Mouse (Mus musculus) adrenal gland, postnatal 36 days (tissue): ENCODE data around the gene Zfp36l1. TPM values are rescaled to one million over a fixed set of nuclear protein-coding genes. Genes with fewer than 3 reads are reported as not detected.

Source experiments
- DNase-seq, 2 experiments: peaks; one replicate each; pipeline ENCODE4 v3.0.0; 2021; ENCODE audit warnings: mixed read lengths in 1 of 2
- total RNA-seq, 2 experiments: library from RNA; stranded (reverse); gene quantifications; 2 replicates each; pipeline ENCODE4 v1.2.3; 2021

Gene Zfp36l1
- total RNA-seq, 2 experiments from 2014 or later, result 230 to 283 TPM

DNA sequence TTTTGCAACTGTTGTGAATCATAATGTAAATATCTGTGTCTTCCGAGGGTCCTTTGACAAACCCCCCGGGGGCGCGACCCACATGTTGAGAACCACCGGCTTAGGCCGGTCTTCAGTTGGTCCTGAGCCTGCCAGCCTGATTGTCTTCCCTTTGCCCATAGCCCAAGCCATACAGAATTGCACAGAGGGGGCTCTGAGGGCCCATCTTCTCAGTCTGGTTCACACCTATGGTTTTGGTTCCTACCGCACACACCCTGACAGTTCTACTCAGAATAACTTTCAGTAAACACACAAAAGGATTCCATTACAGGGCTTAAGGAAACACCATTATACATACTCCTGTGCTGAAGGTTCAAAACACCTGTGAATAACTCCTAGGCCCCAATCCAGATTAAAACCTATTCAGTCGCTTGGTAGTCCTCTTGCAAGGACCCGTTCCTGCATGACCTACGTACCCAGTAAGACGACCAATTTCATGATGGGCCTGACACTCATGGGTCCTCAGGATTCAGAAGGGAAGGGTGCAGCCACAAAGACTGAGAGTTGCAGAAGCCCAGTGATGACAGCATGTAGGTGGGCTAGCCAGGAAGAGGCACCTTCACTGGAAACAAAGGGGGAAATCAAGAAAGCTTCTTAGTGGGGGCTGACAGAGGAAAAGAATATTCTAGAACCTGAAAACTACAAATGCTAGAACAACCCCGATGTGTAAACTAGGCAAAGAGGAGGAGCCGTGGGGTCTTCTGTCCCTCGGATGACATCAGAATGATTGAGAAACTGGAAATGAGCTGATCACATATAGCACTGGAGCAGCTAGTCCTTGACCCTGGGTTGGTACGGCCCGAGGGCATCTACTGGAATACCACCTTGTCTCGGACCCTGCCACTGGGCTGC, 18.8 kb upstream of the Zfp36l1 start:
- no peak for DNase-seq

DNA sequence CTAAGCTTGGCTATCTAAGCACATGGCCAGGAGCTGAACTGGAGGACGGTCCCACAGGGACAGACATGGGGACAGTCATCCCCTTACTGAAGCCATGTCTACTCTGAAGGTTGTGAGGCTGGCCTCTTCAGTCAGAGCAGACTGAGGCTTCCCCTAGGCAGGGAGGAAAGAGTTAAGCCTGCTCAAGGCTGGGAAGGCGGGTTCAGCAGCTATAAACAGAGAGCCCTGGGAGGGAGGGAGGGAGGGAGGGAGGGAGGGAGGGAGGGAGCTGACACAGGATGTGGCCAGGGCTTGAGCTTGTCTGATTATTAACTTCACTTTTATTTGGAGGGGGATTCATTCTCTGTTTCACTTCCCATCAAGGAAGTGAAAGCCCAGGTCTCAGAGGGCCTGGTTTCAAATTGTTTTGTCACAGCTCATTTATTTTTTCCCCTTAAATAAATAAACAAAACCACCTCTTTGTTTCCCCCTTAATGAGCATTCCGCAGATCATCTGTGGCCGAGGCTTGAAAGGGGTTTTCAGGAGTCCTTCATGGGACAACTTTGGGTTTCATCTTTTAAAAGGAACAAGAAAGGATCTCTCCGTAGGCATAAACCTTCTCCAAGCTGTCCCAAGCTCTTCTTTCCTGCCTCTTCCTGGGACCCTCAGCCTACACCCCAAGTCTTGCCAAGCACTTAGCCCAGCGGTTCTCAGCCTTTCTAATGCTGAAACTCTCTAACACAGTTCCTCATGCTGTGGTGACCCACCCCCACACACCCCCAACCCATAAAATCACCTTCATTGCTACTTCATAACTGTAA, 17.9 kb upstream of the Zfp36l1 start:
- peak; percentile 57 to 66 for DNase-seq

DNA sequence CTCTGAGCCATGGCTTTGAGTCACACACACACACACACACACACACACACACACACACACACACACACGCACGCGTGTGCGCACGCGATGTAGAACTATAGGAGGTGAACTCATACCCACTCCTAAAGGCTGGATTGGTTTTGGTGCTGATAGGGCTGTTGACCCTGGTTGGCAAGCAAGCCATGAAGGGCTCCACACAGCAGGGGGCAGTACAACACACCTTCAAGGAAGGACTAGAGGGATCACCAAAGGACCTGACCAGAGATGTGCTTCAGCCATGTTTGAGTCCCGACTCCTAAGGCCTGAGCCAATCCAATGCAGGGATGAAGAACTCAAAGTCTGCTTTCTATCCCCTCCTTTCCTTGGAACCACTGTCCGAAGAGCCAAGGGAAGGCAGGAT, 16.7 kb upstream of the Zfp36l1 start:
- peak in 1 of 2 experiments; percentile 53 for DNase-seq

DNA sequence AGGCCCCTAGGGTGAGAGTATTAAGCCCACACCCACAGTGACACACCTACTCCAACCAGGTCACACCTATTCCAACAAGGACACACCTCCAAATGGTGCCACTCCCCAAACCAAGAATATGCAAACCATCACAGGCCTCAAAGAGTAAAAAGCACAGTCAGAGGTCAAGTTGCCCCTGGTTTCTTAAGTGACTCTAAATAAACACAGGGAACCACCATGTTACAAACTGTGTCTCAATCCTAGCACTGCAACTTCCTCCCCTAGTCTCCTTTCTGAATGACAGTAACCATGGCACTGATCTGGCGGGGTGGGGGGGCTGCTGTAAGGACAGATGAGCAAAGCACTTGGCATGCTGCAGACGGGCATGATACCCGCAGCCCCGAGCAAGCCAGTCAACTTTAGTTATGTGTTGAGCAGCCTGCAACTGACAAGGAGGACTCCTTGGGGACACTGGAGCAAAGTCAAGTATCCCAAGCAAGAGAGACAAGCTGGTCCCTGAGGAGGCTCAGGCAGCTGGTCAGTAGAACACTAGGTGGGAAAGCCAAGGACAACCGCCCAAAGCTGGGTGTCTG, 14.5 kb upstream of the Zfp36l1 start:
- no peak for DNase-seq

DNA sequence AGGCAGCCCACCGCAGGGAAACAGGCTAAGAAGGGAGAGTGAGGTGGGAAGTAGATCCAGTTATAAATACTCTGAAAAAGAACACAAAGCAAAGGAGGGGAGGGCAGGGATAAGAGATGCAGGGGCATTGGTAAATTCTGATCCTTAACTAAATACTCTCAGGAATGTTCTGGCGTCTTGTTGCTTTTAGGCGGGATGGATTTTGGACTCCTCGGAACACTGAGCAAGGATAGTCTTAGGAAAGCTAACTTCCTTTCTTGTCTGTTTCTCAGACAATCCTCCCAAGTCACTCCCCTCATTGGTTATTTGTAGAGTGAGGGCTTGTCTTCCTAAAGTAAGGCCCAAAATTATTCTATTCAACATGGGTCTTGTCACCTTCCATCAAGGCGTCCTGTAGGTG, 12.5 kb upstream of the Zfp36l1 start:
- no peak for DNase-seq

DNA sequence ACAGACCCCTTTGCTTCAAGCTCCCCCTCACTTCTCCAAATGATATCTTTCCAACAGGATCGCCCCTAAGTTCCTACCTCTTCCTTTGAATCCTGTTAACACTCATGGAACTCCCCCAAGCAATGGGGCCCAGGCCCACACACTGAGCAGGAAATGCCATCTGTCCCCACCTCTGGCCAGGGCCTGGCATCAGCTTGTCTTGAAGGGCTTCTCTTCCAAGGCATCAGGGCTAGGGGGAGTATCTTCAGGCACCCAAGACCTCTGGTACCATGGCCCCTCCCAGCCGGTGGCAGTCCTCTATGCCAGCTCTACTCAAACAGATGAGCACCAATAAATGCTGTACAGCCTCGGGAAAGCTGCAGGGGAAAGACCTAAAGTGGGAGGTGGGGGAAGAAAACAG, 11.9 kb upstream of the Zfp36l1 start:
- DNase-seq, result no peak

DNA sequence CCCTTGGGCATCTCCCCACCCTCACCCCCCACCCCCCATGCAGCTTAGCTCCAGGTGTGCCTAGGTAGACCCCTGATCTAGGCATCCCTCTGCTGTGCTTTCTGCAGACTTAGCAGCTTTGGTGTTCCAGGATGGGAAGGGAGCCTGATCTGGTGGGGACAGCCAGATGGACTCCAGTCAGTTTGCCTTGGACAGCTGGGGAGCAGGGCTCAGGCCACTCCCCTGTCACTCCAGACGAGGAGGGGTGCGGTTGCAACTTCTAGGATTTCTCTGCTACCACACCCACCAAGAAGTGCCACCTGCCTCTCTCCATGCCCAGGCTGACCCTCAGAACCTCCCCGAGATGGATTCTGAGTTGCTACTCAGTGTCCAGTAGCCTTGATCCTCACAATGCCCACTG, 11.4 kb upstream of the Zfp36l1 start:
- DNase-seq, result no peak

DNA sequence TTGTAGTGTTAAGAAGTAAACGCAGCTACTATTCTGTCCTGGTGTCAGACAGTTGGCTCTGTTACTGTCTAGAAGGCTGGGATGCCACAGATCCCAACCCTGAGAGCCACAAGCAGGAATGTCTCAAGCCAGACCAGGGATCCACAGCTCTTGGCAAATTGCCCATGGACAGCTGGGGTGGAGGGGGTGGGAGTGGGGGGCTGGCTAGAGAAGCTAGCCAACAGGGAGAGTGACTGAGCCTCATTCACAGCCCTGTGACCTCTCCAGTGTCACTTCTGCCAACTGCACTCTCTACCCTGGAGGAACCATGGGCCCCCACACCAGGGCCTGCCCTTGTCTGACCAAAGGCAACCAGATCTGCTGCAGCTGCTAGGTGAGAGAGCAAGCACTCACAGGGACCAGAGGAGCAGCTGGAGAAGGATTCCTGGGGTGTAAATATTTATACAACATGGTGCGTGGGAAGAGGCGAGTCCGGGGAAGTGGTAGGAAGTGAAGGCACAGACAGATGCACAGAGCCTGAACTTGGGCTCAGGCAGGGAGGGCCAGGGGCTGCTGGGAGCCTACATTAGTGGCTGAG, 10.5 kb upstream of the Zfp36l1 start:
- DNase-seq, result no peak

DNA sequence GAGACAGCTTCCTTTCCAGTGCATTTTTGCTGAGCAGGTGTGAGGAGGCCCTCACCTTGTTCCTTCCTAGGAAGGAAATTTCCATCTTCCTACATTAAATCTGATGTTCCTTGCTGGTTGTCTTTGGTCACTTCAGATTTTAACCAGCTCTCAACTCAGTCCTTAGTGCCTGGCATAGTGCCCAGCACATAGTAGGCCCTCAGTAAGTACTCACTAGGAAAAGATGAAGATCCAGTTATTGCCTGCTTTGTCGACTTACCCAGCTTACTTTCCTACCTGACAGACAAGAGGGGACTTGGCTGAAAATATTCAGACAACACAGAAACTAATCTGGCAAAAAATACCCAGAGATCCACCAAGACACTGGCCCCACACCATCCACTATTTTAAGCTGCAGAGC, 8.6 kb upstream of the Zfp36l1 start:
- no peak for DNase-seq

DNA sequence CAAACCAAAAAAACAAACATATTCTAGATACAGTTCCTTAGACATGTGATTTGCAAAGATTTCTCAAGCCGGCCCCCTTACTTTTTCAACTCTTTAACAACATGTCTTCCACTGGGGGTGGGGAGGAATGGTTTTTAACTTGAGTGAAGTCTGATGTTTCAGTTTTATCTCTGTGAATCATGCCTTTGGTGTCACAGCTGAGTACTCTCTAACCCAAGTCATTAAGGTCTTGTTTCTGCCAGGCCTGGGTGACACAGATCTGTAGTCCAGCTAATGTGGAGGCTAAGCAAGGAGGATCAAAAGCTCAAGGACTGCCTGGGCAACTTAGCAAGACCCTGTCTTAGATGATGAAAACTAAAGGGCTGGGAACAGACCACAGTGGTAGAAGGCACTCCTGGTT, 5.8 kb upstream of the Zfp36l1 start:
- DNase-seq, result no peak

DNA sequence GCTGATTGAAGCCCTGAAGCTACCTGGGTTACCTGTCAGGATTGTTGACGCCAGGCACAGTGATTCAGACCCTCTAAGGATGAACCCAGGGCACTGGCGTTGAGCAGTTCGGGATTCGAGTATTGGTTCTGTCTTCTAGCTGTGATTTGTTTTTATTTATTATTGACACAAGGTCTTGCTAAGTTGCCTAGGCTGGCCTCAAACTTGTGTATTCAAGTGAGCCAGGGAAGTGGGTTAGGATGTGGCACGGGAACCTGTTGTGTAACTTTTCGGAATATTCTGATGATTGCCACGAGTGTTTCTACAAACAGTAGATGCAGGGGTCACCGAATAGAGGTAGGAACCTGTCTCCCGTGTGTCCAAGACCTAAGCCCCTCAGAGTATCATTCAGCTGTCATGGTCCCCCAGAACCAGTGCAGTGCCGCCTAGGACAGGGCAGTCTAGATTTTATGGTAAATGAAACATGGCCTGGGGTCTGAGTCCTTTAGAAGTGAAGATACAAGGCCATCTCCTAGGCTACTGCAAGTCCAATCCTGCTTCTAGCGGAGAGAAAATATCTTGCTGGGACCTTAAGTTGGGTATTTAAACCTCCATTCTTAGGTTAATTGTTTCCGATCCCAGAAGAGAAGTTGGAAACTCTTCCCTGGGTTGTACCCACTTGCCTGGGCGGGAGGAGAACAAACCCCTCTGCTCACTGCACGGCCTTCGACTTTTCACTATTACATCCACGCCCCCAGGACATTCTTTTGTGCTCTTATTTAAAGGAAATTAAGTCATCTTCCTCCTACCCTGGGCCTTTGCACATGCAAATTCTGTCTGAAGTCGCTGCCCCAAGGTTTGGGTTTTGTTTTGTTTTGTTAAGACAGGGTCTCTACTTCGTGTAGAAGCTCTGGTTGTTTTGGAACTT, 3.6 kb upstream of the Zfp36l1 start:
- DNase-seq, result no peak

DNA sequence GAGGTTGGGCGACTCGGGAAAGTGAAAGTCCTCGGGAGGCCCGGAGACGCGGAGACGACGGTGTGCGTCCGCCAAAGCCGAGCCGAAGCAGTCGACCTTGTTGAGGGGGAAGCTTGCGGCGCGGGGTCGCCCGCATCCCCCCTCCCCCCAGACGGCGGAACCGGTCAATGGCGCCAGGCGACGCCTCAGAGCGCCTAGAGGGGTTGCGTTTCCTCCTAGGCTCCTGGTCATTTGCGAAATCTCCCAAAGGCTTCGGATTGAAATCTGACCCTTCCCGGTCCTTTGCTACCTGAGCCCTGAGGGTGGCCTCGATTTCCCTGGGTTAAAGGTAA, 3.0 kb upstream of the Zfp36l1 start:
- no peak for DNase-seq

DNA sequence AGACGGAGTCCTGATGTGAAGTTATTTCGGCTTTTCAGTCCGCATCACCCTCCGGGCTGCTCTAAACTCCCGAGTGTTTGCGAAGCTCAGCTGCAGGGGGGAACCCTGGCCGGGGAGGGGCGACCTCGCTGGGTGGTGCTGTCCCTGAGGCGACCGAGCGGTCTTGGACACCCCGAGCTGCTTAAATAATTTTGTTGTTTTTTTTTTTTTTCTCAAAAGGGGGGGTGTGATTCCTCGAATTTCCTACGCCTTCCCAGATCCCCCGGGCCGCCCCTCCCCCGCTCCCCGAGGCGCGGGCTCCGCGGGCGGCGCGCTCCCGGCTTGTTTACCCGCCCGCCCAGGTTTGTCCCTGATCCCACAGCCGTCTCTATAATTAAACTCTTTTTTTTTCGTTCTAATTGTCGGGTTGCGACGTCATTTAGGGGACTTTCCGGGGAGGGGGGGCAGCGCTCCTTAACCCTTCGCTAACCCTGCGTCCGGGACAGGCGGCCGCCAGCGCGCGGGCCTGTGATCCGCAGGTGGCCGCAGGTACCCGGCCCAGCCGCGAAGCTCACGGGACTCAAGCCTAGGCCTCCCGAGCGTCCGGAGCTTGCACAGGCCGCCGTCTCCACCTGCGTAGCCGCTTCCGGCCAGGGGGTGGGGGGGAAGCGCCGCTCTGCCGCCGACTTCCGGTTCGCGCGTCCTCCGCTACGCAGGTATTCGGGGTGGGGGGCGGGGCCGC, 2.5 kb upstream of the Zfp36l1 start:
- peak; percentile 87 to 91 for DNase-seq

DNA sequence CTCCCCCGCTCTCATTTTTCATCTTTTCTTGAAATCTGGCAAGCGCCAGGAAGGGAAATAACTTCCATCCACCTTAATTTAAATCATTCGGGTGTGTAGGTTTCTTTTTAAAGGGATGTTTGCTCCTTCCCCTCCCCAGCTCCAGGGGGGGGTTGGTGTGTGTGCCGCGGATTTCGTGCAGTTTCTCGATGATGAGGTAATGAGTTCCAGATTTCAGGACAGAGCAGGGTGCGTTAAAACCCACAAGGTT, 2.0 kb upstream of the Zfp36l1 start:
- no peak for DNase-seq

DNA sequence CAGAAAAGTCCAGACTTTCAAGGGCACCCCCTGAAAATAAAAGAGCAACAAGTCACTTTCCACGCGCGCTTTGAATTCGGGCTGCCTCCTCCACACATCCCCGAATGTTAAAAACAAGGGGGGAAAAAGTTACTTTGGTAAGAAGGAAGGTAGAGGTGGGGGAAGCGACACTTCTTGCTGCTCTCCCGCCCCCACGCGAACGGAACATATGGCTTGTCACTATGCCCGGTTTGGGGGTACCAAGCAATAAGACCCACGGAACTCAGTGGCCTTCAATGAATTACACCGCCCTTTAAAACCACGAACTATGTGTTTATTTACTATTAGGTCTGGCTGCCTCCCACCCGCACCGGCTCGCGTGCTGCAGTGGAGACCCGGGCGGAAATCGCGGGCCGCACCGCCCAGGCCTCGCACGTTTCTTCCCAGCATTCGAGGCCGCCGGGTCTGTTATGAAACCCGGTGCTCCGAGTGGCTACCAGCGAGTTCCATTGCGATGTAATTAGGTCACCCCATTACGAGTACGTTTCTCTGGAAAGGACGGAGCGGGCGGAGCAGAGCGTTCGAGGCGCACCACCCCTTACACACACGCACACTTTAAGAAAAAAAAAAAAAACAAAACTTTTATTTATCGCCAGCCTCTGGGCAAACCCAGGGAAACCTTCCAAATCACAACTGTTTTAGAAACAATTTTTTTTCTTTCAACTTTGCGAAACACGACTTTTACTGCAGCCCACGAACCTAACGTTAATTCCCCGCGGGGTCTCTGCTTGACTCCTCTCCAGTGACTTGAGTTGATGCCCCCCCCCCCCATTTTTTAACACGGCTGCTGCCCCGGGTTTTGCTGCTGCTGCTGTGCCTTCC, 1.4 kb upstream of the Zfp36l1 start:
- peak; percentile 87 to 90 for DNase-seq

DNA sequence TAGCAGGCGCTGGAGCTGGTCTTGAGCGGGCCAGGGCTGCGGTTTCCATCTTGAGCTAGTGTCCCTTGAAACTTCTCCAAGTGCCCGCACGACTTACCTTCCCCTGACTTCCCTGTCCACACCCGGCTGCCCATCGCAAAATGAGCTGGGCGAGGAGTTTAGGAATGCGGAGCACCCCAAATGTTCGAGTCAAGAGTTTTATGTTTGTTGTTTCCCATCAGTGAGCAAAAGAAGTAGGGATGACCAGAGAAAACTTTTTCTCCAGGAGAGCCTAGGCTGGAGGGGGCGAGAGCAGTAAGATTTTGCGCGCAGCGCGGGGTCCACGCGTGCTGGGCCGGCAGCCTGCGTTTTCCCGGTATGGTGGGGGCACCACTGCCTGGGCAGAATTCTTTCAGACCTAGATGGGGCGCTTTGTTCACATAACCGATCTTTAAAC, 791 bp upstream of the Zfp36l1 start:
- DNase-seq, result peak; percentile 56 to 63

DNA sequence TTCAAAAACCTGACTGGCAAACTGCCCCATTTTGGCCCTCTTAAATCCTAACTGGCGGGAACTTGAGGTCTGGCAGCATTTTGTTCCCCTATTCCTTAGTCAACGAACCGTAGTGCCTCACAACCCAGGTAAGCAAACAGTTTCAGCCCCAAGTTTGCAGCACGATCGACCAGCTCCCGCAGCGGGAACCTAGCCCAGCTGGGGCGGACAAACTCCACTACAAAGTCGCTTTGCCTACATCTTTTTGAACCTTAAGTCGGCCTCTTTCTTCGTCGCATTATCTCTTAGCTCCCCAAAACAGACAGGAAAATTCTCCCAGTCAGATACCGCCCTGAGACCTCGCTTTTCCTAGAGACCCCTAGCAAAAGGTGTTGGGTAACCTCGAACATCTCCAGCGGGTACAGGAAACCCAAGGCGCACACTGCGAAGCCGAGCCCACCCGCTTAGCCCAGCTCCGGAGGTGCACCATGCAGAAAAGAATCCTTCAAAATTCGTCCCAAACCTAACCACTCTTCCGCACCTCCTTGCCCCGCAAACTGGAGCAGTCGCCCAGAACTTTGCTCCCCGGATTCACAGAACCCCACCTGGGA, 647 bp downstream of the Zfp36l1 start:
- DNase-seq, result peak; percentile 26 to 27

DNA sequence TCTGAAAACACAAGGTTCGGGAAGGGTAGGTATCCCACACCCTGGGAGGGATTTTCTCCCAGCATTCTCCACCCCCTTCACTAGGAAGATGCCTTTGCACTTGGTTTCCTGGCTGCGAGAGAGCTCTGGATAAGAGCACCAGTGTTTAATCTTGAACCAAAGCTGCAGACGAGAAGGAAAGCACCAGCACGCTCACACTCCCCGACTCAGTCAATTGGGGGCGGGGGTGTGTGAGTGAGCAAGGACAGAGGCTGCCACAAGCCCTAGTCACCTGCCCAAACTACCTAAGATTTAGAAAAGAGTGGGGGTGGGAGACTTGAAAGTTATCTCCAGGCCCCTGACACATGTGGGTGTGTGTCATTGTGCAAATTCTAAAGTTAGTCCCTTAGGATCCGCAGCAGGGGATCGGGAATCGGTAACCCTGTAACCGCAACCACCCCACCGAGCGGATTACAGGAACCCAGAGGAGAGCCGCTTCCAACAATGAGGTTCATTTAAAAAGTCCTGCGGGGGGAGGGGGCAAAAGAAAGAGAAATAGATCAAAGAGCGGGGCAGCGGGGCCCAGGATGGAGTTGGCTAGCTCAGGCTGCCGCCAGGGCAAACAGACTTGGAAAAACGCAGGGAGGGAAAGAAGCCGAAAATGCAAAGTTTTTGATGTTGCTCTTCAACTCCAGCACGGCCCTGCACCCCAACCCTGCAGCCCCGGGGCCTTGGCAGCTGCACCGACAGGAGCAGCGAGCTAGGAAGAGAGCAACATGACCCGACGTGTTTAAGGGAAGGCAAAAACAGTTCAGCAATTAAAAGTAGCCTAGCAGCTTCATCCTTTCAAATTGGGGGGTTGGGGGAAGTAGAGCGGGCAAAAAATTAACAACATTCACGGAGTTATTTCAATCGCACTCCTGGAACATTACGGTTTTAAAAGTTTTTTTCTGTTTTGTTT, 1.4 kb downstream of the Zfp36l1 start:
- peak; percentile 48 to 61 for DNase-seq

DNA sequence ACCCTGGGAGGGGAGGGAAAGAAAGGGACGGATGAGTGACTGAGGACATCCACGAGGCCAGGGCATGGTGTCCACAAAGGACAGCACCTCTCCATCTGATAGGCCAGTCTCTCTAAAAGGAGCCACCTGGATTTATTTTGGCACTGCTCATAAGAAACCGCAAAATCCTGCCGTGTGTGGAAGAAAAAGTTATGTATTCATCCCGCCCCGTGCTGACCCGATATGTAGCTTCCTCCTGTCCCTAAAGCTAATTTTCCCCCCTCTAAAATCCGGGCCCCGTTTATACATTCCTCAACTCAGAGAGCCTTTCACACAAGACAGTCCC, 2.3 kb downstream of the Zfp36l1 start:
- no peak for DNase-seq
